Mouse (Mus musculus): ENCODE data around the gene Rfx8.

Rfx8 gene

GRCm38 (mm10) chr1:39650435-39651240 is 70.2 kb downstream of the Rfx8 start:
- DNase-seq (ENCODE audit: low read depth in 2 of 2, low spot score in 2 of 2), result no peak

GRCm38 (mm10) chr1:39649691-39650434 is 70.9 kb downstream of the Rfx8 start:
- DNase-seq (ENCODE audit: low read depth in 2 of 2, low spot score in 2 of 2), result no peak

GRCm38 (mm10) chr1:39648584-39648983 is 72.2 kb downstream of the Rfx8 start:
- DNase-seq (ENCODE audit: low read depth in 2 of 2, low spot score in 2 of 2), result no peak

- DNase-seq (ENCODE audit: low read depth in 2 of 2, low spot score in 2 of 2), result no peak
Observed at GRCm38 (mm10) chr1:39645905-39646759, 74.7 kb downstream of the Rfx8 start.

- no peak for DNase-seq (ENCODE audit: low read depth in 2 of 2, low spot score in 2 of 2)
Observed at GRCm38 (mm10) chr1:39644333-39644732, 76.5 kb downstream of the Rfx8 start.

GRCm38 (mm10) chr1:39641667-39642066 is 79.1 kb downstream of the Rfx8 start:
- no peak for DNase-seq (ENCODE audit: low read depth in 2 of 2, low spot score in 2 of 2)

- DNase-seq (ENCODE audit: low read depth in 2 of 2, low spot score in 2 of 2), result no peak
Observed at GRCm38 (mm10) chr1:39637139-39637538, 83.7 kb downstream of the Rfx8 start.

- DNase-seq (ENCODE audit: low read depth in 2 of 2, low spot score in 2 of 2), result no peak
Observed at GRCm38 (mm10) chr1:39636660-39637059, 84.1 kb downstream of the Rfx8 start.

GRCm38 (mm10) chr1:39636196-39636595 is 84.6 kb downstream of the Rfx8 start:
- DNase-seq (ENCODE audit: low read depth in 2 of 2, low spot score in 2 of 2), result no peak

GRCm38 (mm10) chr1:39628606-39629005 is 92.2 kb downstream of the Rfx8 start:
- no peak for DNase-seq (ENCODE audit: low read depth in 2 of 2, low spot score in 2 of 2)

- DNase-seq (ENCODE audit: low read depth in 2 of 2, low spot score in 2 of 2), result no peak
Observed at GRCm38 (mm10) chr1:39625491-39625890, 95.3 kb downstream of the Rfx8 start.

- no peak for DNase-seq (ENCODE audit: low read depth in 2 of 2, low spot score in 2 of 2)
Observed at GRCm38 (mm10) chr1:39623729-39624128, 97.1 kb downstream of the Rfx8 start.

GRCm38 (mm10) chr1:39623106-39623505 is 97.7 kb downstream of the Rfx8 start:
- no peak for DNase-seq (ENCODE audit: low read depth in 2 of 2, low spot score in 2 of 2)

GRCm38 (mm10) chr1:39618524-39618923 is 102.3 kb downstream of the Rfx8 start:
- no peak for DNase-seq (ENCODE audit: low read depth in 2 of 2, low spot score in 2 of 2)

GRCm38 (mm10) chr1:39615526-39615925 is 105.3 kb downstream of the Rfx8 start:
- no peak for DNase-seq (ENCODE audit: low read depth in 2 of 2, low spot score in 2 of 2)

All from CD8-positive naive resting alpha-beta T cell, adult 2 months (primary cell).